Mouse (Mus musculus): ENCODE measurements around the gene Mustn1. TPM values are rescaled to one million over a fixed set of nuclear protein-coding genes. Genes with fewer than 3 reads are reported as not detected.

Mustn1 gene
- polyA plus RNA-seq, 1 experiment from 2014 or later: 0.68 TPM

DNA sequence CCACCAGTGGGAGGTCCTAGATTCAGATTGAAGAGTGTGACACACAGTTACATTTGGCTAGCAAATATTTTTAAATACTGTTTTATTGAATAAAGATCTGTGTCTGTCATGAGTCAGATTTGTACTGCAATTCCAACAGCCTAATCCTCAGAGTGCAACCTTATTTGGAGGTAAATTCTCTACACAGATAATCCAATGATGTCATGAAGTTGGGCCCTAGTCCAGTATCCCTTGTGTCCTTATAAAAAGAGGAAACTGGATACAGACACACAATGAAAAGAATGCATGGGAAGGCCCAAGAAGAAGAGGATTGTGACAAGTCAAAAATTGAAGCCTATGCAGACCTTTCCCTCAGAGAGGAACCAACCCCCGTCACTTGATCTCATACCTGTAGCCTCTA, 37.5 kb downstream of the Mustn1 start:
- Histone ChIP-seq H3K4me1 (ENCODE audit: control insufficient read depth, insufficient read depth, low read length) (no peaks in the 10 kb centered on the region), H3K27ac (ENCODE audit: low read length) (no peak overlapping the region), H3K27me3 (ENCODE audit: control insufficient read depth, insufficient read depth, low read depth, low read length) (no peaks in the 10 kb centered on the region), H3K4me3 (ENCODE audit: low read depth, low read length) (no peak overlapping the region), H3K4me2 (ENCODE audit: low read length) (no peak overlapping the region), H3K9me3 (replicated peaks; ENCODE audit: control insufficient read depth, low read length, poor library complexity, severe bottlenecking) (no peaks in the 10 kb centered on the region), H3K36me3 (ENCODE audit: control insufficient read depth, insufficient read depth, low read length) (no peaks in the 10 kb centered on the region), H3K9ac (ENCODE audit: low read depth, low read length) (no peak overlapping the region)
- ATAC-seq: no peak
- 90% methylated on average over 1 of the region's 1 CpGs for WGBS

DNA sequence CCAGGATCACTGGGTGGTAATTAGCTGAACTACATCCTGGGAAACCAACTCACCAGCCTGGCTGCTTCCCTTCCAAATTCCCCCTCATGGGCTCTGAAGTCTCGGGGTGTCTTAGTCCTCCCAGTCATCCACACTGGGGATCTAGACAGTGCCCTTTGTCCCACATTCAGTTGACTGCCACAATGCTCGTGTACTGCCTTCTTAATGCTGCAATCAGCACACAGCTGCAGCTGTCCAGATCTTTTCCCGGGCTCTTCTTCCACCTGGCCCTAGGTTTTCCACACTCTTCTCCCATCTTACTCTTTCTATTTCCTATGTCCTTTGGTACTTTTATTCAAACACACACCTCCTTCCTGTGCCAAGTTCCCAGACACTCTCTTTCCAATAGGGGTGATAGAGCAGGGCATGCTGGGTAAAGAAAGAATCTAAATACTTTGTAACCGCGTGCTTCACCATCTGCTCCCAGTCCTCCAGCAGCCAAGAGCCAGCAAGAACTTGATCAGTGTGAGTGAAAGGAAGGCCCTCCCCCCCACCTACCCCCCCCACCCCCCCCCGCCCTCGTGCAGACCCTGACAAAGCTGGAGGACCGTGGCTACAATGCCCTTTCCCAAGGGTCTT, 43.2 kb downstream of the Mustn1 start:
- Histone ChIP-seq H3K36me3 (ENCODE audit: control insufficient read depth, insufficient read depth, low read length) (no peaks in the 10 kb centered on the region), H3K9me3 (replicated peaks; ENCODE audit: control insufficient read depth, low read length, poor library complexity, severe bottlenecking) (no peaks in the 10 kb centered on the region), H3K9ac (ENCODE audit: low read depth, low read length) (no peak overlapping the region), H3K4me1 (ENCODE audit: control insufficient read depth, insufficient read depth, low read length) (no peaks in the 10 kb centered on the region), H3K4me3 (ENCODE audit: low read depth, low read length) (no peak overlapping the region), H3K27ac (ENCODE audit: low read length) (no peak overlapping the region), H3K4me2 (ENCODE audit: low read length) (no peak overlapping the region), H3K27me3 (ENCODE audit: control insufficient read depth, insufficient read depth, low read depth, low read length) (no peaks in the 10 kb centered on the region)
- 44% methylated on average over 8 of the region's 8 CpGs for WGBS
- ATAC-seq: no peak

DNA sequence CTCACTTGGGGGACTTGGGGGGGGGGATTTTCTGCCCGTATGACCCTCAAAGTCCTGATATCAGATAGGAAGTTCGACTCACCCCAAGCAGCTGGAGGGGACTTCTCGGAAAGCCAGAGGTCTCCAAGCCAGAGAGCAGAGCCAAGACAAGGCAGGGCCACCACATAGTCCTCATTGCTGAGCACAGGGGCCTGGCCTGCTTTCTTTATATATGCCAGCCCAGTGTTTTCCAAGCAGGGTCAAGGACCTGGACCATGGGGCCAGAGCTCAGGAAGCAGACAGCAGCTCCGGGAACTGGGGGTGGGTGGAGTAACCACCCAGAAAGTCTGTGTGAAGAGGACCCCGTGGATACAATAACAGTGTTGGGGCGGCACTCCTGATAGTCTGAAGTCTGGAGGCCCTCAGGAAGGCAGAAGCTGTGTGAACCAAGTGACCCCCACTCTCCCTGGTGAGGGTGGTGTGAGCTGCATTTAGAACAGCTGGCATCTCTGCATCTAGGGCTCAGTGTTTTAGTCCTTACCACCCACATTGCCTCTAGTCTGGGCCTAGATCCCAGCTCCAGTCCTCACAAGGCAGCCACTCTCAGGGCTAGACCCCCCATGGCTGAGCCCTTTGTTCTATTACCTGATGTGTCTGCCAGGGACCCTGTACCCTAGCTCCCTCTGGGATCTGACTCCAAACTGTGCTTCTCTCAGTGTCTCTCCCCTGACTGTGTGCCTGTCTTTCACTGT, 44.5 kb downstream of the Mustn1 start, which contains the start of gene Itih3:
Gene Itih3 (minus strand): TSS at position 386 of the 731 bp plus-strand sequence.
- ATAC-seq: 0 out of 2 replicates have a peak, but pooled peaks have one; percentile 28
- Histone ChIP-seq H3K27ac (ENCODE audit: low read length) (no peak within 1 kb of the TSS), H3K4me3 (ENCODE audit: low read depth, low read length) (no peak within 1 kb of the TSS), H3K4me2 (ENCODE audit: low read length) (no peak within 1 kb of the TSS), H3K9ac (ENCODE audit: low read depth, low read length) (no peak within 1 kb of the TSS), H3K9me3 (replicated peaks; ENCODE audit: control insufficient read depth, low read length, poor library complexity, severe bottlenecking) (no peaks in the 10 kb centered on the region), H3K27me3 (ENCODE audit: control insufficient read depth, insufficient read depth, low read depth, low read length) (no peaks in the 10 kb centered on the region), H3K36me3 (ENCODE audit: control insufficient read depth, insufficient read depth, low read length) (no peaks in the 10 kb centered on the region), H3K4me1 (ENCODE audit: control insufficient read depth, insufficient read depth, low read length) (no peaks in the 10 kb centered on the region)
- WGBS: 73% methylated on average over 6 of the region's 6 CpGs

DNA sequence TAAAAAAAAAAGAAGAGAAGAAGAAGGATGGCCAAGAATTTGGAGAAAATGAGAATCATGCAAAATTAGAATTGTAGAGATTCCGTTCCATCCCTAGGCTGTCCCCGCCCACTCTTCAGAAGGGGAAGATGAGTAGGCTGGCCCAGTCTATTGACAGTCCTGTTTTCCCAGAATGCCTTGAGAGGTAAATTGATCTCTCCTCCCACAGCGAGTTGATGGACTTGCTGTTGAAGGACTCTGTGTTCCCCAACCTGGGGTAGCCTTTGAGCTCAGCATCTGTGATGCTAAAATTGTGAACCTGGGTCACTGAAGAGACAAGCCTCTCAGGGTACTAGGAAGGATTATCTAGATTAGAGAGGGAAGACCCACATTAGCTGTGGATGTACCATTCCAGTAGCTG, 46.5 kb downstream of the Mustn1 start:
- no peak overlapping the region for H3K9ac ChIP-seq (ENCODE audit: low read depth, low read length)
- no peaks in the 10 kb centered on the region for H3K27me3 ChIP-seq (ENCODE audit: control insufficient read depth, insufficient read depth, low read depth, low read length)
- H3K27ac ChIP-seq (ENCODE audit: low read length): no peak overlapping the region
- 94% methylated on average over 3 of the region's 3 CpGs for WGBS
- H3K4me3 ChIP-seq (ENCODE audit: low read depth, low read length): no peak overlapping the region
- H3K4me2 ChIP-seq (ENCODE audit: low read length): no peak overlapping the region
- H3K36me3 ChIP-seq (ENCODE audit: control insufficient read depth, insufficient read depth, low read length): no peaks in the 10 kb centered on the region
- ATAC-seq: no peak
- no peaks in the 10 kb centered on the region for H3K9me3 ChIP-seq (replicated peaks; ENCODE audit: control insufficient read depth, low read length, poor library complexity, severe bottlenecking)
- no peaks in the 10 kb centered on the region for H3K4me1 ChIP-seq (ENCODE audit: control insufficient read depth, insufficient read depth, low read length)

DNA sequence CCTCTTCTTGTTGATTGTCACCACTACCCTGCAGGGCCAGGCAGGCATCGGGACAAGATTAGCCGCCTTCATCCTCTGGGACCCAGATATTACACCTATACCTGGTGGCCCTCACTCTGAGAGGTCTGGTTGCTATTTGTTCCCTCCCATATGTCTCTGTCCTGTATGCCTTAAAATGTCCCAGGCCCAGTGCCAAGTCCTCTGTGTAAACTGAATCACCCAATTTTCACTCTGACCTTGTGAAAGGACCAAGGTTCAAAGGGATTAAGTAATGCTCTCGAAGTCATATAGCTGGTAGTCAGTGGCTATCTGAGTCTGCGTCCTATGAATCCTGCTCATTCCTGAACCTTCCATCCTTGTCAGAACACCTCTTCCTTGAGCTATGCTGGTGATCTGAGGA, 51.4 kb downstream of the Mustn1 start:
- H3K27ac ChIP-seq (ENCODE audit: low read length): no peak overlapping the region
- no peak for ATAC-seq
- H3K9me3 ChIP-seq (replicated peaks; ENCODE audit: control insufficient read depth, low read length, poor library complexity, severe bottlenecking): no peaks in the 10 kb centered on the region
- H3K4me1 ChIP-seq (ENCODE audit: control insufficient read depth, insufficient read depth, low read length): no peaks in the 10 kb centered on the region
- H3K4me3 ChIP-seq (ENCODE audit: low read depth, low read length): no peak overlapping the region
- H3K36me3 ChIP-seq (ENCODE audit: control insufficient read depth, insufficient read depth, low read length): no peaks in the 10 kb centered on the region
- no peak overlapping the region for H3K4me2 ChIP-seq (ENCODE audit: low read length)
- WGBS: 89% methylated on average over 4 of the region's 4 CpGs
- no peaks in the 10 kb centered on the region for H3K27me3 ChIP-seq (ENCODE audit: control insufficient read depth, insufficient read depth, low read depth, low read length)
- H3K9ac ChIP-seq (ENCODE audit: low read depth, low read length): no peak overlapping the region

Other genes with a start within 250 kb of the Mustn1 start
- 8.3 and 9.4 TPM in 2 replicates for gene Rft1, start 224.8 kb upstream of the Mustn1 start, polyA plus RNA-seq (2015; fragmentation: Nextera tagmentation; extraction: Ambion mirVana)
- 17.4 and 21.7 TPM in 2 replicates for gene Sfmbt1, start 164.4 kb upstream of the Mustn1 start, polyA plus RNA-seq (2015; fragmentation: Nextera tagmentation; extraction: Ambion mirVana)
- 22.3 and 22.9 TPM in 2 replicates for gene Tmem110, start 53.6 kb upstream of the Mustn1 start, polyA plus RNA-seq (2015; fragmentation: Nextera tagmentation; extraction: Ambion mirVana)
- gene Itih4, start 7.3 kb downstream of the Mustn1 start, polyA plus RNA-seq (2015; fragmentation: Nextera tagmentation; extraction: Ambion mirVana): not detected in 2 replicates
- gene Itih3, start 44.6 kb downstream of the Mustn1 start, polyA plus RNA-seq (2015; fragmentation: Nextera tagmentation; extraction: Ambion mirVana): 1.1 and 2.6 TPM in 2 replicates
- not detected in 2 replicates for gene Itih1, start 64.1 kb downstream of the Mustn1 start, polyA plus RNA-seq (2015; fragmentation: Nextera tagmentation; extraction: Ambion mirVana)
- gene Nek4, start 72.2 kb downstream of the Mustn1 start, polyA plus RNA-seq (2015; fragmentation: Nextera tagmentation; extraction: Ambion mirVana): 18.5 and 20.0 TPM in 2 replicates
- 60.5 and 63.9 TPM in 2 replicates for gene Glt8d1, start 122.2 kb downstream of the Mustn1 start, polyA plus RNA-seq (2015; fragmentation: Nextera tagmentation; extraction: Ambion mirVana)
- 329 and 337 TPM in 2 replicates for gene Spcs1, start 122.5 kb downstream of the Mustn1 start, polyA plus RNA-seq (2015; fragmentation: Nextera tagmentation; extraction: Ambion mirVana)
- 118 and 128 TPM in 2 replicates for gene Pbrm1, start 139.9 kb downstream of the Mustn1 start, polyA plus RNA-seq (2015; fragmentation: Nextera tagmentation; extraction: Ambion mirVana)
- gene Gnl3, start 140.0 kb downstream of the Mustn1 start, polyA plus RNA-seq (2015; fragmentation: Nextera tagmentation; extraction: Ambion mirVana): 46.4 and 49.3 TPM in 2 replicates
- gene Smim4, start 249.8 kb downstream of the Mustn1 start, polyA plus RNA-seq (2015; fragmentation: Nextera tagmentation; extraction: Ambion mirVana): 38.4 and 57.0 TPM in 2 replicates

Data from midbrain, embryonic 16.5 days (tissue).